Mouse (Mus musculus) lung, embryonic 14.5 days (tissue): Measurements from ENCODE around the gene Asns. TPM values are rescaled to one million over a fixed set of nuclear protein-coding genes. Genes with fewer than 3 reads are reported as not detected.

Source experiments
- ATAC-seq: fragments of 200-750 bp; cut with Nextera tagmentation; 2 replicates; pipeline ENCODE4 v1.8.0; 2017; ENCODE audit warnings: mild to moderate bottlenecking, moderate TSS enrichment, moderate library complexity; ENCODE audit not compliant: insufficient read depth
- DNase-seq: peaks from one replicate; pipeline ENCODE4 v3.0.0-alpha.2; 2015
- H3K27ac ChIP-seq: fragments of 300-500 bp; sonication (generic); 2 replicates; pipeline ENCODE4 v1.5.1; 2014; ENCODE audit warnings: low read depth, mild to moderate bottlenecking, moderate library complexity
- H3K27me3 ChIP-seq: fragments of 300-500 bp; sonication (generic); 2 replicates; pipeline ENCODE4 v1.6.1; 2014; ENCODE audit warnings: low read length, control low read depth; ENCODE audit not compliant: insufficient read depth
- H3K36me3 ChIP-seq: fragments of 300-500 bp; sonication (generic); 2 replicates; pipeline ENCODE4 v1.6.1; 2014; ENCODE audit warnings: control low read depth; ENCODE audit not compliant: insufficient read depth
- H3K4me1 ChIP-seq: fragments of 300-500 bp; sonication (generic); 2 replicates; pipeline ENCODE4 v1.6.1; 2014; ENCODE audit warnings: antibody characterized with exemption, control low read depth; ENCODE audit not compliant: insufficient read depth
- H3K4me2 ChIP-seq: fragments of 300-500 bp; sonication (generic); 2 replicates; pipeline ENCODE4 v1.6.1; 2014; ENCODE audit warnings: mild to moderate bottlenecking
- H3K4me3 ChIP-seq: fragments of 300-500 bp; sonication (generic); 2 replicates; pipeline ENCODE4 v1.5.1; 2014; ENCODE audit warnings: low read depth, low read length
- H3K9ac ChIP-seq: fragments of 300-500 bp; sonication (generic); 2 replicates; pipeline ENCODE4 v1.6.1; 2014
- H3K9me3 ChIP-seq: fragments of 300-500 bp; sonication (generic); 2 replicates; pipeline ENCODE4 v1.6.1; 2016; ENCODE audit warnings: low read depth, low read length, control low read depth
- CTCF ChIP-seq: IDR thresholded peaks from 2 replicates; pipeline ENCODE4 v1.5.1; 2016; ENCODE audit warnings: antibody characterized with exemption, low read depth
- WGBS: fragments of 180-500 bp; shearing (Covaris S2); extraction: QIAGEN DNeasy Blood & Tissue Kit; methylation state at CpG from one replicate; pipeline ENCODE4 v1.1.7; 2014; 5-methylcytosine and 5-hydroxymethylcytosine counted together
- polyA plus RNA-seq: library from polyadenylated mRNA; unstranded; fragments of >200 nt; fragmentation: Nextera tagmentation; extraction: Ambion mirVana; gene quantifications from 2 replicates; pipeline ENCODE4 v1.2.1, GENCODE M21; 2014

Gene Asns
- polyA plus RNA-seq, 1 experiment from 2014 or later: 68.4 TPM

DNA sequence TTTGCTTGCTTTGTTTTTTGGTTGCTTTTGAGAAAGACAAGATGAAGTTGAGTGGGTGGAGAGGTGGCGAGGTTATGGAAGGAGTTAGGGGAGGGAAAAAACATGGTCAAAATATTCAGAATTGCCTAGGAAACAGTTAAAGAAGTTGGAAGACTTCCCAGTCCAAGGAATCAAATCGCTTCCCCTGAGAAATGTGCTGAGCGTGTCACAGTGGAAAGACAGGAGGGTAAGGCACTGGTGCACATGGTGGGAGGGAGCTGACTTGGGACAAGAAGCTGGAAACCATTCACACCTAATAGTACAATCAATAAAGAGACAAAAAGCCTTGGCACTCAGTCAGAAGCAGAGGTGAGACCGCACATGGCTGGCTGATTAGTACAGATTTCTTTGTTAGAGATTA, 23.2 kb upstream of the Asns start:
- DNase-seq (peak; percentile 56), ATAC-seq (no peak; the same call in 1 of the 2 replicates)
- no peak overlapping the region for H3K27ac ChIP-seq
- 37% methylated on average over 4 of the region's 4 CpGs for WGBS
- H3K36me3 ChIP-seq: no peaks in the 10 kb centered on the region
- H3K4me2 ChIP-seq: no peak overlapping the region
- H3K9ac ChIP-seq: no peak overlapping the region
- H3K4me3 ChIP-seq: no peak overlapping the region
- H3K27me3 ChIP-seq: no peaks in the 10 kb centered on the region
- TF ChIP-seq CTCF: no peak
- H3K9me3 ChIP-seq: no peaks in the 10 kb centered on the region
- H3K4me1 ChIP-seq: no peaks in the 10 kb centered on the region

DNA sequence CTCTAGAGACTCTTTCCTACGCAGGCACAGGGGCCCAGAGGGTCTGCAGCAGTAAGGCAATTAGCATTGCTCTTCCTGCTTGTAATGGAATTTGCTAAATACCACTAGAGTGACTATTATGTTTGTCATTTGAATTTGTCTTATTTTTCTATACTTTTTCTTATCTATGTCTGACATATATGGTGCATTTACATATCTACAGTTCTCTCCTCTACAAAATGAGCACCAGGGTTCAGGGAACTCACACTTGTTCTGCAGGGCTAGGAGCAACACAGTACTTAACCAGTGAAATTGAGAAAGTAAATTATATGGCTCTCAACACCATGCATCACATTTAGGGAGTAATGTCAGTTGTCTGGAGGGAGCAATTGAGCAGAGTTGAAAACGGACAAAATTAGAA, 21.2 kb upstream of the Asns start:
- Histone ChIP-seq H3K9ac (no peak overlapping the region), H3K4me1 (no peaks in the 10 kb centered on the region), H3K9me3 (no peaks in the 10 kb centered on the region), H3K4me2 (no peak overlapping the region), H3K27me3 (no peaks in the 10 kb centered on the region), H3K36me3 (no peaks in the 10 kb centered on the region), H3K4me3 (no peak overlapping the region), H3K27ac (no peak overlapping the region)
- TF ChIP-seq CTCF: no peak
- ATAC-seq (no peak), DNase-seq (no peak)
- 32% methylated on average over 2 of the region's 2 CpGs for WGBS

DNA sequence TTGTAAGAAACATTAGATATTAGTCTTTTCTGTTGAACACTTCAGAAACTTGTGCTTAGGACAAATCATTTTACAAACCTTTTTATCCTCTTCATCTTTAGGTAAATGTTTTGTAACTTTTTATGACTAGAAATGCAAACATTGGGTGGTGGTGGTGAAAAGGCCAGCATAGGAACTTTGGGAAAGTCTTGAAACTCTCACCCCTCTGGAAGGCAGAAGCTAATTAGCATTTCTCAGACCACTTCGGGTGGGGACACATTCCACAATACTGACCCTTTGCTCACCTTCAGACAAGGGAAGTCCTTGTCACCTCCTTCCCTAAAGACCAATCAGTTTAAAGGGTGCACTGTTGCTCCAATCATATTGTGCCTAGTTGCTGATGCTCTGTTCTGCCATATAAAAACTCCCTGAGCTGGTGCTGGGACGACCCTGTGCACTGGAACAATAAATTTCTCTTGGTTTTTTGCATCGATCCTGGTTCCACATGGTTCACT, 18.8 kb upstream of the Asns start:
- DNase-seq: no peak
- ATAC-seq: no peak
- Histone ChIP-seq H3K9me3 (no peaks in the 10 kb centered on the region), H3K4me3 (no peak overlapping the region), H3K36me3 (no peaks in the 10 kb centered on the region), H3K4me2 (no peak overlapping the region), H3K27me3 (no peaks in the 10 kb centered on the region), H3K9ac (no peak overlapping the region), H3K4me1 (no peaks in the 10 kb centered on the region), H3K27ac (no peak overlapping the region)
- 55% methylated on average over 3 of the region's 3 CpGs for WGBS
- no peak for TF ChIP-seq CTCF

DNA sequence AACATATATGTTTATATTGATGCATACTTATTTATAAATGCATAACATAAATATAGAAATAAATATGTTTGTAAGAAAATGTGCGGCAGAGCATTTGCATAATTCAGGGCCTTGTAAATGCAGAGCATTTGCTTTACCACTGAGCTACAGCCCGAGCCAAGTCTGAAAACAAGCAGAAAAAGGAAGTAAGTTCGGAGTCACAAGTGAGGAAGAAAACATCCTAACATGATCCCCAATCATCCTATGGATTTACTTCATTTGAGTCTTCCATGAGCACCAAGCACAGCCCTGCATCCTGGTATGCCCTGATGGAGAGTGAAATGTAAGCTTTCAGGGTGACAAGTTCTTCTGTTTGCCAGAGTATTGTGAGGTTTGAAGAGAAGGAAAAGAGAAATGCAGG, 15.2 kb upstream of the Asns start:
- Histone ChIP-seq H3K36me3 (no peaks in the 10 kb centered on the region), H3K4me1 (no peaks in the 10 kb centered on the region), H3K27me3 (no peaks in the 10 kb centered on the region), H3K4me2 (no peak overlapping the region), H3K4me3 (no peak overlapping the region), H3K9ac (no peak overlapping the region), H3K9me3 (no peaks in the 10 kb centered on the region), H3K27ac (no peak overlapping the region)
- ATAC-seq: no peak
- DNase-seq: no peak
- WGBS: 76% methylated on average over 3 of the region's 3 CpGs
- no peak for TF ChIP-seq CTCF

DNA sequence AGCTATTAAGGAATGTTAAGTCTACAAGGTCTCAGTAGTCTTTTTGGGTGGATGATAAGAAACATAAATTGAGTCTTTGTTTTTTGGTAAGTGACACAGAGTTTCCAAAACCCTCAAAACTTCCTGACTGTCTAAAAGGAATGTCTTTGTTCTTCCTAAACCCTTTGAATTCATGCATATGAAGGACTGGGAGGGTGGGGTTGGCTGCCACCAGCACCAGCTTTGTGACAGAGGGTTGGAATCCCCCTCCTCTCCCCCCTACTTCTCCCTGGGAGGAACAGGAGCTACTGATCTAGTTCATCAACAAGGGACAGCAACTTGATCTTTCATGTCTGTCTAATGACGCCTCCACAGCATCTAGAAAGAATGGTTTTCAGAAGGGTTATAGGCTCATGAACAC, 13.7 kb upstream of the Asns start:
- Histone ChIP-seq H3K36me3 (no peaks in the 10 kb centered on the region), H3K4me3 (no peak overlapping the region), H3K9me3 (no peaks in the 10 kb centered on the region), H3K4me2 (no peak overlapping the region), H3K4me1 (no peaks in the 10 kb centered on the region), H3K9ac (no peak overlapping the region), H3K27ac (no peak overlapping the region), H3K27me3 (no peaks in the 10 kb centered on the region)
- 54% methylated on average over 1 of the region's 1 CpGs for WGBS
- no peak for DNase-seq
- TF ChIP-seq CTCF: no peak
- no peak for ATAC-seq

DNA sequence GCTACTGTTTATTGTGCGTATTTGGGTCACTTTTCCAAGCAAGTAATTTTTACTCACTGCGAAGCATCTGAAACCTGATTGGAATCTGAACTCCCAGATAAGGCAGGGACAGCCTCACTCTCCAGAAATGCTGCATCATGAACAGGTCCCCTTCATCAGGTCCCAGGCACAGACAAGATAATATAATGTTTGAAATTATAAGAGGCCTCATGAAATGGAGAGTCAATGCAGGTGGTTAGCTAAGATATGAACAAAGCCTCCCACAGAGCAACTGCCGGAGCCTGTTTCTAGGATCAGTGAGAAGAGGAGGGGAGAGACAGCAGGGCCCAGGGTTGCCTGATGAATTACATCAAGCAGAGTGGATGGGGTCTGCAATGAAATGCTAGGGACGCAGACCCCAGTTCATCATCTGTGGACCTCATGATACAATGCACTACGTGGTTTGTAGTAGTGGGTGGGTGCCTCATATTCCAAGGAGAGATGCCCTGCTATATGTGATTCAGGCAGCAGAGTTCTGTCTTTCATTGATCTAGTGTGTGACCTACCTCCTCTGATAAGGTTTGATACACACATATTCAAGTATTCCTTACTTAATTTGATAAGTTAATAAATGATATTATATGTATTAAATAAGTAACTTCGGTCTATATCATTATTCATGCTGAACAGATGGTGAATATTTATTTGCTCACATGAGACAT, 5.1 kb upstream of the Asns start:
- 73% methylated on average over 6 of the region's 6 CpGs for whole genome bisulfite sequencing
- Histone ChIP-seq H3K36me3 (no peaks in the 10 kb centered on the region), H3K4me2 (no peak overlapping the region), H3K27ac (no peak overlapping the region), H3K9ac (no peak overlapping the region), H3K4me3 (no peak overlapping the region), H3K9me3 (no peaks in the 10 kb centered on the region), H3K27me3 (no peaks in the 10 kb centered on the region), H3K4me1 (no peaks in the 10 kb centered on the region)
- no peak; the same call in 1 of the 2 replicates for ATAC-seq
- no peak for TF ChIP-seq CTCF
- DNase-seq: no peak

DNA sequence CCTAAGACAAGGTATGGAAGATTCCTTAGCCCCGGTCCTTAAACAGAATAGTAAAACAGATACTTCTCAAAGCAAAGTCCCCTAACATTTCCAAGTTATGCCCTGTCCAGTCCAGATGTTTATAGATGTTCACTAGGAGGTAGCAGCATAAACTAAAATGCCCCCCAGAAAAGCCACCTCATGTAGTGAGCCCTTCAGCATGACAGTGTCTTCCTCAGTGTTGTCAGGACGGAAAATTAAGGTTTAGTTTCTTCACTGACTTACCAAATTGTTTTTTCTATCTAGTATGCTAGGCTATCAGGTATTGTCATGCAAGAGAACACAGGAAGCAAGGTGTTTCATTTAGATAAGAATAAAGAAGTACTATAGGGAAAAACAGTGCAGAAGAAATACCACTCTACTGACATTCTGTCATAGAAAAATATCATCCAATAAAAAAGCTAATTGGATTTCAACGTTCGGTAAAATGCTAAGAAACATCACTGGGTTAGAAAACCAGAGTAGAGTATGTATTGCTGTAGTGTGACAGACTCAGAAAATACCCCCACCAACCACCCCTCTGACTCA, 4.1 kb upstream of the Asns start:
- 77% methylated on average over 4 of the region's 4 CpGs for WGBS
- Histone ChIP-seq H3K9me3 (no peaks in the 10 kb centered on the region), H3K4me1 (no peaks in the 10 kb centered on the region), H3K36me3 (no peaks in the 10 kb centered on the region), H3K4me3 (no peak overlapping the region), H3K9ac (no peak overlapping the region), H3K27me3 (no peaks in the 10 kb centered on the region; the same call in 1 of the 2 replicates), H3K27ac (no peak overlapping the region), H3K4me2 (no peak overlapping the region)
- no peak for TF ChIP-seq CTCF
- ATAC-seq (no peak), DNase-seq (no peak)
